Mouse (Mus musculus) CH12.LX (cell line): ENCODE measurements around the gene Rpl27a.

ENCODE experiments used
- CTCF ChIP-seq, 2 experiments: IDR thresholded peaks in 1 of 2; conservative IDR thresholded peaks in 1 of 2; 2 replicates each; pipeline ENCODE4 v1.5.1; 2011 to 2012; ENCODE audit warnings: low read depth in 2 of 2, low read length in 2 of 2, improper control_type of control experiment in 1 of 2, inconsistent platforms in 1 of 2, mild to moderate bottlenecking in 1 of 2, moderate library complexity in 1 of 2
- GABPA ChIP-seq: IDR thresholded peaks from 2 replicates; pipeline ENCODE4 v1.6.1; 2012; ENCODE audit warnings: low read depth, low read length, improper control_type of control experiment, inconsistent platforms; ENCODE audit not compliant: insufficient replicate concordance

DNA sequence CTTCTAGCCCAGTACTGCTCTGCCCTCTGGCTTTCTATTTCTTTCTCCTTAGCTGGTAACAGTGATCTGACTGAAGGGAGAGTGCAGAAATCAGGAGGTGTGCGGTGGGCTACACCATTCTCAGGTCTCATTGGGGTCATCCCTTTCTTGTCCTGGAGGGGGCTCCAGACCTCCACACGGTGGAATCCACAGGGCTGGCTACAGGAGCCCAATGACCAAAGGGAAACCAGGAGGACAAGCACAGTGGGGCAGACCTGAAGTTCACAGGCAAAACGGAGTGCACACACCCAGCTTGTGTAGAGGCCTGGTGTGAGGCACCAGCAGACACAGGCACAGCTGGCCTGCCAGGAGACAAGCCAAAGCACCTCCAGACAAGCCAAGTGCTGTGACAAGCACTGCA lies 9.4 kb downstream of the Rpl27a start:
- peak; percentile 40 to 79; a peak in 3 of 4 replicates for TF ChIP-seq CTCF (conservative IDR thresholded peaks at IDR 0.05 in 1 of 2, IDR thresholded peaks at IDR 0.05 in 1 of 2; ENCODE audit: low read depth in 2 of 2, low read length in 2 of 2)
- TF ChIP-seq GABPA: no peak
